Mouse (Mus musculus) hindbrain, embryonic 11.5 days (tissue): Measurements from ENCODE around the gene Gba. TPM values are rescaled to one million over a fixed set of nuclear protein-coding genes. Genes with fewer than 3 reads are reported as not detected.
A peak's percentile ranks its signal among the peaks of the same experiment; 100 is the strongest.

Experiments used
- ATAC-seq: fragments of 200-750 bp; cut with Nextera tagmentation; 2 replicates; pipeline ENCODE4 v1.8.0; 2017; ENCODE audit warnings: mild to moderate bottlenecking, moderate TSS enrichment, moderate library complexity; ENCODE audit not compliant: low FRiP score
- DNase-seq: peaks from one replicate; pipeline ENCODE4 v3.0.0-alpha.2; 2015; ENCODE audit warnings: low spot score
- H3K27ac ChIP-seq: fragments of 300-500 bp; sonication (generic); 2 replicates; pipeline ENCODE4 v1.5.1; 2014; ENCODE audit warnings: mild to moderate bottlenecking, low read depth, low read length
- H3K27me3 ChIP-seq: fragments of 300-500 bp; sonication (generic); 2 replicates; pipeline ENCODE4 v1.6.1; 2014; ENCODE audit warnings: mild to moderate bottlenecking, low read length, moderate library complexity, mixed read lengths; ENCODE audit not compliant: control insufficient read depth, insufficient read depth
- H3K36me3 ChIP-seq: fragments of 300-500 bp; sonication (generic); 2 replicates; pipeline ENCODE4 v1.6.1; 2014; ENCODE audit warnings: mild to moderate bottlenecking, low read length, moderate library complexity, mixed read lengths; ENCODE audit not compliant: control insufficient read depth, insufficient read depth
- H3K4me1 ChIP-seq: fragments of 300-500 bp; sonication (generic); replicated peaks from 2 replicates; pipeline ENCODE4 v1.6.1; 2014; ENCODE audit warnings: low read length, mixed read lengths; ENCODE audit not compliant: control insufficient read depth, insufficient read depth
- H3K4me2 ChIP-seq: fragments of 300-500 bp; sonication (generic); replicated peaks from 2 replicates; pipeline ENCODE4 v1.6.1; 2014; ENCODE audit warnings: mild to moderate bottlenecking, low read depth, low read length
- H3K4me3 ChIP-seq: fragments of 300-500 bp; sonication (generic); 2 replicates; pipeline ENCODE4 v1.5.1; 2014; ENCODE audit warnings: low read depth, low read length
- H3K9ac ChIP-seq: fragments of 300-500 bp; sonication (generic); 2 replicates; pipeline ENCODE4 v1.6.1; 2014; ENCODE audit warnings: low read depth, low read length
- H3K9me3 ChIP-seq: fragments of 300-500 bp; sonication (generic); 2 replicates; pipeline ENCODE4 v1.6.1; 2016; ENCODE audit warnings: low read length; ENCODE audit not compliant: control insufficient read depth
- WGBS: fragments of 180-500 bp; shearing (Covaris S2); extraction: QIAGEN DNeasy Blood & Tissue Kit; methylation state at CpG from one replicate; pipeline ENCODE4 v1.1.7; 2014; 5-methylcytosine and 5-hydroxymethylcytosine counted together
- polyA plus RNA-seq: library from polyadenylated mRNA; unstranded; fragments of >200 nt; fragmentation: Nextera tagmentation; extraction: Ambion mirVana; gene quantifications from 2 replicates; pipeline ENCODE4 v1.2.1, GENCODE M21; 2014

Gene Gba
- polyA plus RNA-seq, 1 experiment from 2014 or later: 43.7 TPM

GRCm38 (mm10) chr3:89233562-89234110 lies 30.9 kb downstream of the Gba start:
- H3K27ac ChIP-seq: no peak overlapping the region
- no peak overlapping the region for H3K4me3 ChIP-seq
- WGBS: 84% methylated on average over 14 of the region's 14 CpGs
- ATAC-seq (no peak), DNase-seq (no peak)
- H3K4me2 ChIP-seq: no peak overlapping the region
- H3K9me3 ChIP-seq: no peaks in the 10 kb centered on the region
- H3K36me3 ChIP-seq: no peaks in the 10 kb centered on the region
- no peak overlapping the region for H3K9ac ChIP-seq
- no peaks in the 10 kb centered on the region for H3K27me3 ChIP-seq
- no peaks in the 10 kb centered on the region for H3K4me1 ChIP-seq

GRCm38 (mm10) chr3:89236516-89236915 lies 33.8 kb downstream of the Gba start:
- Histone ChIP-seq H3K9me3 (no peaks in the 10 kb centered on the region), H3K4me1 (no peaks in the 10 kb centered on the region), H3K27ac (no peak overlapping the region), H3K36me3 (0 out of 2 replicates have a peak, but pooled peaks cover 3% of the 10 kb centered on the region), H3K4me3 (no peak overlapping the region), H3K9ac (no peak overlapping the region), H3K4me2 (no peak overlapping the region), H3K27me3 (no peaks in the 10 kb centered on the region)
- ATAC-seq (no peak), DNase-seq (no peak)
- WGBS: 91% methylated on average over 10 of the region's 10 CpGs

DNA sequence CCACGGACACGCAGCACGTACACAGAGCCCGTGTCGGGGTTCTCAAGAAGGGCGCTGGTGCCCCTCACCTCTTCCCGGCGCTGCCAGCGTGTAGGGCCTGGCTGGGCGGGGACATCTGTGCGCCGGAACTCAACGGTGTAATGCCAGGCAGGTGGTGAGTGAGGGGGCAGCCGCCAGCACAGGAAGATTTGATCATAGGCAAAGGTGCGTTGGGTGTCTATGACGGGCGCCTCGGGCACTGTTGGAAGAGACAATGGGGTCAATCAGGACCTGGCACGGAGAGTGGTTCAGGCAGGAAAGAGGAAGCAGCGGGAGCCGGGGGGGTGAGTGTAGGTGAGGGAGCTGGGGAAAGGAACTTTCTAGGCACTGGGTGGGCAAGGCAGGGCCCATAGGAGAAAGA lies 35.0 kb downstream of the Gba start:
- Histone ChIP-seq H3K4me2 (no peak overlapping the region), H3K27ac (no peak overlapping the region), H3K9me3 (no peaks in the 10 kb centered on the region), H3K9ac (no peak overlapping the region), H3K27me3 (no peaks in the 10 kb centered on the region), H3K4me1 (no peaks in the 10 kb centered on the region), H3K36me3 (0 out of 2 replicates have a peak, but pooled peaks cover 3% of the 10 kb centered on the region), H3K4me3 (no peak overlapping the region)
- whole genome bisulfite sequencing: 95% methylated on average over 21 of the region's 21 CpGs
- ATAC-seq: no peak
- no peak for DNase-seq

DNA sequence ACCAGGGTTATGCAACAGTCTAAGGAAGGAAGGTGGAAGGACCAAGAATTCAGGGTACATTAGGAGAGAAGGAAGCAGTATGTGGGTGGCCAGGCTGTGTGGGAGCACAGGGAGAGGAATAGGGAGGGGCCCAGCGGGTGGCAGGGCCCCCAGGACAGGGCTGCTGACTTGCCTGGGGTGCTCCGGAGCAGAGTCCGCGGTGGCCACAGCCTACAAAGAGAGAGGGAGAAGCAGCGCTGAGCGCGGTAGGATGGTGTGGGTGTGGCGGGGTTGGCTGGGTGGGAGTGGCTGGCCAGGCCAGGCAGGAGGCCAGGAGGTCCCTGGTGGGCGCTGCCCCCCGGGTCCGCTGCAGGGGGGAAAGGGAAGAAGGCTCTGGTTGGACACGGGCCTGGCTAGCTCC lies 35.8 kb downstream of the Gba start:
- WGBS: 71% methylated on average over 9 of the region's 12 CpGs
- Histone ChIP-seq H3K27me3 (no peaks in the 10 kb centered on the region), H3K9me3 (no peaks in the 10 kb centered on the region), H3K27ac (no peak overlapping the region), H3K4me2 (no peak overlapping the region), H3K4me1 (peaks cover 2% of the 10 kb centered on the region), H3K9ac (no peak overlapping the region), H3K36me3 (0 out of 2 replicates have a peak, but pooled peaks cover 3% of the 10 kb centered on the region), H3K4me3 (no peak overlapping the region)
- ATAC-seq: no peak
- no peak for DNase-seq

GRCm38 (mm10) chr3:89242331-89242895 lies 39.7 kb downstream of the Gba start:
- Histone ChIP-seq H3K4me3 (no peak overlapping the region), H3K27me3 (no peaks in the 10 kb centered on the region), H3K36me3 (0 out of 2 replicates have a peak, but pooled peaks cover 3% of the 10 kb centered on the region), H3K4me2 (no peak overlapping the region), H3K9me3 (no peaks in the 10 kb centered on the region), H3K9ac (no peak overlapping the region), H3K4me1 (peaks cover 8% of the 10 kb centered on the region), H3K27ac (no peak overlapping the region)
- DNase-seq: peak; percentile 78
- ATAC-seq: no peak
- 72% methylated on average over 9 of the region's 9 CpGs for WGBS

- WGBS: 13% methylated on average over 14 of the region's 14 CpGs
- H3K27ac ChIP-seq: peak overlapping the region; percentile 80
- H3K4me3 ChIP-seq: peak overlapping the region; percentile 45
- DNase-seq (peak; percentile 62), ATAC-seq (peak; percentile 10; the same call in 1 of the 2 replicates)
- H3K4me1 ChIP-seq: peaks cover 8% of the 10 kb centered on the region
- 0 out of 2 replicates have a peak, but pooled peaks cover 3% of the 10 kb centered on the region for H3K36me3 ChIP-seq
- H3K9ac ChIP-seq: no peak overlapping the region
- H3K4me2 ChIP-seq: peak overlapping the region; percentile 62
- H3K27me3 ChIP-seq: no peaks in the 10 kb centered on the region
- no peaks in the 10 kb centered on the region for H3K9me3 ChIP-seq
Observed at GRCm38 (mm10) chr3:89243609-89244008, 40.9 kb downstream of the Gba start.

DNA sequence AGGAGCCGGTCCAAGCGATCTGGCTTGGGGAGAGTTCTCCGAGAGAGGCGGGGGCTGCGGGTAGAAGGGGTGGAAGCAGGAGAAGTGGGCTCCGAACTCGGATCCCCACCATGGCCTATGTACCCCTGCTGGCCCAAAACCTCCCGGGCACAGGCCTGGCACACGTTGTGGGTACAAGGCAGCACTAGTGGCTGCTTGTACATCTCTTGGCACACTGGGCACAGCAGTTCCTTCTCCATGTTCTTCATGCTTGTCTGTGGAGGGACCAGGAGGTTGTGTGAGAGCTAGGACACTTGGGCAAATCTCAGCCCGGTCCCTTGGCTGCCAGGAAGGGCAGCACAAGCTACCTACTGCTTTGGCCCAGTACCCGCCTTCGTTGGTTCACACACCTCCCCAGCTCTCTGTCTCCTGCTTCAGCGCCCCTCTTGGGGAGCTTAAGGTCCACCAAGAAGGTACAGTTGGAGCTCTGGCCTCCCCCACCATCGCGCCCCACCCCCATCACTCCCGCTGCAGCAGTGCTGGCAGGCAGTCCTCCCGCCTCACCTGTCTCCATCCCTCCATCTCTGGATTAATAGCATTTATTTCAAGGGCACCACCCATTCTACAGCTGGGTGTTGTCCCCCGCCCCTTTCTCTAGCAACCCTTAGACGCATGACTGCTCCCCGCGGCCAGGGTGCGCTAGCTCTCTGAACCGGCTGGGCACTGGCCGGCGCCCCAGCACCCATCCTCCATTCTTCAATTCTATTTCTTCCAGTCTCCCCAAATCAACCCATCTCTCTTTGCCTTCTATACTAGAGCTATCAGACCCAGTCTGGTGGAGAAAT lies 41.6 kb downstream of the Gba start:
- peak overlapping the region; percentile 45 for H3K4me3 ChIP-seq
- WGBS: 10% methylated on average over 25 of the region's 25 CpGs
- DNase-seq (no peak), ATAC-seq (peak; percentile 38)
- H3K27me3 ChIP-seq: no peaks in the 10 kb centered on the region
- H3K4me1 ChIP-seq: peaks cover 8% of the 10 kb centered on the region
- no peaks in the 10 kb centered on the region for H3K9me3 ChIP-seq
- 0 out of 2 replicates have a peak, but pooled peaks cover 3% of the 10 kb centered on the region for H3K36me3 ChIP-seq
- H3K27ac ChIP-seq: peak overlapping the region; percentile 80
- peak overlapping the region; percentile 60 for H3K9ac ChIP-seq
- H3K4me2 ChIP-seq: peak overlapping the region; percentile 62

GRCm38 (mm10) chr3:89244982-89245687 lies 42.4 kb downstream of the Gba start:
- peak; percentile 75 for DNase-seq
- WGBS: under 1% methylated on average over 13 of the region's 26 CpGs
- H3K27ac ChIP-seq: peak overlapping the region; percentile 80
- no peaks in the 10 kb centered on the region for H3K9me3 ChIP-seq
- ATAC-seq: peak; percentile 46
- H3K9ac ChIP-seq: peak overlapping the region; percentile 60
- peak overlapping the region; percentile 62 for H3K4me2 ChIP-seq
- H3K27me3 ChIP-seq: no peaks in the 10 kb centered on the region
- H3K36me3 ChIP-seq: 0 out of 2 replicates have a peak, but pooled peaks cover 3% of the 10 kb centered on the region
- peaks cover 8% of the 10 kb centered on the region for H3K4me1 ChIP-seq
- H3K4me3 ChIP-seq: peak overlapping the region; percentile 45
